Mouse (Mus musculus) lung, adult 2 months (tissue): ENCODE data around the gene Hspbap1. TPM values are rescaled to one million over a fixed set of nuclear protein-coding genes. Genes with fewer than 3 reads are reported as not detected.

Experiments used
- DNase-seq: peaks from one replicate; pipeline ENCODE4 v3.0.0; 2022
- H3K4me1 ChIP-seq: fragments of 200-500 bp; 2 replicates; pipeline ENCODE4 v1.6.1; 2011; ENCODE audit warnings: low read length; ENCODE audit not compliant: control insufficient read depth, insufficient read depth
- H3K4me3 ChIP-seq: fragments of 200-500 bp; replicated peaks from 2 replicates; pipeline ENCODE3; 2011; ENCODE audit warnings: low read depth, mild to moderate bottlenecking, control low read depth, low read length; ENCODE audit errors: extremely low read depth
- CTCF ChIP-seq: fragments of 200-500 bp; IDR thresholded peaks from 2 replicates; pipeline ENCODE4 v1.5.1; 2011; ENCODE audit warnings: mild to moderate bottlenecking, low read length, control low read depth; ENCODE audit not compliant: insufficient read depth
- POLR2A ChIP-seq: fragments of 200-500 bp; IDR thresholded peaks from 2 replicates; pipeline ENCODE4 v1.6.1; 2011; ENCODE audit warnings: low read depth, mild to moderate bottlenecking, control low read depth, low read length, borderline replicate concordance; ENCODE audit errors: extremely low read depth
- WGBS: fragments of 180-500 bp; shearing (Covaris S2); methylation state at CpG from one replicate; pipeline ENCODE4 v1.1.7; 2018; 5-methylcytosine and 5-hydroxymethylcytosine counted together
- polyA plus RNA-seq: library from polyadenylated mRNA; depleted of rRNA; stranded (reverse); fragments of >200 nt; gene quantifications from 2 replicates; pipeline ENCODE4 v1.2.3, GENCODE M21; 2012

Hspbap1 gene
- polyA plus RNA-seq, 1 experiment = 5.8 TPM

- Histone ChIP-seq H3K4me1 (peaks cover 2% of the 10 kb centered on the region; the same call in 1 of the 2 replicates), H3K4me3 (no peak overlapping the region)
- DNase-seq = no peak
- WGBS = 86% methylated on average over 5 of the region's 5 CpGs
- TF ChIP-seq CTCF (no peak), POLR2A (no peak)
Observed at GRCm38 (mm10) chr16:35771606-35772005, 1.4 kb downstream of the Hspbap1 start.

GRCm38 (mm10) chr16:35772598-35772997, 2.4 kb downstream of the Hspbap1 start:
- Histone ChIP-seq H3K4me1 (peaks cover 2% of the 10 kb centered on the region; the same call in 1 of the 2 replicates), H3K4me3 (no peak overlapping the region)
- WGBS = 88% methylated on average over 5 of the region's 5 CpGs
- no peak for DNase-seq
- TF ChIP-seq CTCF = no peak
- no peak for TF ChIP-seq POLR2A

- no peaks in the 10 kb centered on the region for H3K4me1 ChIP-seq
- TF ChIP-seq POLR2A = no peak
- TF ChIP-seq CTCF = no peak
- WGBS = 74% methylated on average over 1 of the region's 1 CpGs
Observed at GRCm38 (mm10) chr16:35775835-35776234, 5.7 kb downstream of the Hspbap1 start.

GRCm38 (mm10) chr16:35776737-35777136, 6.6 kb downstream of the Hspbap1 start:
- Histone ChIP-seq H3K4me3 (no peak overlapping the region), H3K4me1 (no peaks in the 10 kb centered on the region)
- WGBS = 78% methylated on average over 7 of the region's 7 CpGs
- TF ChIP-seq POLR2A = no peak
- TF ChIP-seq CTCF = no peak
- DNase-seq = no peak

More at GRCm38 (mm10) chr16:35775835-35776234, 5.7 kb downstream of the Hspbap1 start:
- DNase-seq = no peak
- no peak overlapping the region for H3K4me3 ChIP-seq

- 90% methylated on average over 4 of the region's 4 CpGs for WGBS
- Histone ChIP-seq H3K4me1 (no peaks in the 10 kb centered on the region), H3K4me3 (no peak overlapping the region)
- no peak for TF ChIP-seq CTCF
- TF ChIP-seq POLR2A = no peak
- DNase-seq = no peak
Observed at GRCm38 (mm10) chr16:35777768-35778167, 7.6 kb downstream of the Hspbap1 start.

GRCm38 (mm10) chr16:35779681-35780080, 9.5 kb downstream of the Hspbap1 start:
- WGBS = 81% methylated on average over 7 of the region's 7 CpGs
- TF ChIP-seq POLR2A (no peak), CTCF (no peak)
- no peak for DNase-seq
- Histone ChIP-seq H3K4me3 (no peak overlapping the region), H3K4me1 (no peaks in the 10 kb centered on the region)

- no peak for TF ChIP-seq CTCF
- TF ChIP-seq POLR2A = no peak
- H3K4me1 ChIP-seq = no peaks in the 10 kb centered on the region
- DNase-seq = no peak
- WGBS = 86% methylated on average over 9 of the region's 9 CpGs
- H3K4me3 ChIP-seq = no peak overlapping the region
Observed at GRCm38 (mm10) chr16:35781096-35781495, 10.9 kb downstream of the Hspbap1 start.

- no peak for TF ChIP-seq CTCF
- TF ChIP-seq POLR2A = no peak
- 81% methylated on average over 5 of the region's 5 CpGs for WGBS
- Histone ChIP-seq H3K4me3 (no peak overlapping the region), H3K4me1 (no peaks in the 10 kb centered on the region)
- no peak for DNase-seq
Observed at GRCm38 (mm10) chr16:35781651-35782050, 11.5 kb downstream of the Hspbap1 start.

GRCm38 (mm10) chr16:35782451-35783206, 12.5 kb downstream of the Hspbap1 start:
- 91% methylated on average over 13 of the region's 13 CpGs for WGBS
- no peak overlapping the region for H3K4me3 ChIP-seq
- DNase-seq = no peak
- no peaks in the 10 kb centered on the region for H3K4me1 ChIP-seq
- no peak for TF ChIP-seq CTCF
- no peak for TF ChIP-seq POLR2A

GRCm38 (mm10) chr16:35783207-35783573, 13.0 kb downstream of the Hspbap1 start:
- TF ChIP-seq CTCF (no peak), POLR2A (no peak)
- H3K4me1 ChIP-seq = no peaks in the 10 kb centered on the region
- 78% methylated on average over 3 of the region's 3 CpGs for WGBS
- DNase-seq = no peak
- no peak overlapping the region for H3K4me3 ChIP-seq
